Mouse (Mus musculus): ENCODE measurements around the gene Exoc8. TPM values are rescaled to one million over a fixed set of nuclear protein-coding genes. Genes with fewer than 3 reads are reported as not detected.

The Exoc8 gene
- polyA plus RNA-seq, 1 experiment from 2014 or later: 5.9 TPM

Other genes starting within 250 kb of the Exoc8 start
- 30.6 and 32.4 TPM in 2 replicates for gene 2310022B05Rik, start 234.3 kb downstream of the Exoc8 start, polyA plus RNA-seq (2014; fragmentation: Nextera tagmentation; extraction: Ambion mirVana)
- gene Ttc13, start 175.7 kb downstream of the Exoc8 start, polyA plus RNA-seq (2014; fragmentation: Nextera tagmentation; extraction: Ambion mirVana): 48.7 and 58.3 TPM in 2 replicates
- gene Arv1, start 175.6 kb downstream of the Exoc8 start, polyA plus RNA-seq (2014; fragmentation: Nextera tagmentation; extraction: Ambion mirVana): 26.6 and 27.9 TPM in 2 replicates
- 0.27 and 0.38 TPM in 2 replicates for gene Fam89a, start 145.9 kb downstream of the Exoc8 start, polyA plus RNA-seq (2014; fragmentation: Nextera tagmentation; extraction: Ambion mirVana)
- gene Trim67, start 104.6 kb downstream of the Exoc8 start, polyA plus RNA-seq (2014; fragmentation: Nextera tagmentation; extraction: Ambion mirVana): 16.5 and 22.0 TPM in 2 replicates
- gene Gnpat, start 34.7 kb downstream of the Exoc8 start, polyA plus RNA-seq (2014; fragmentation: Nextera tagmentation; extraction: Ambion mirVana): 93.5 and 95.5 TPM in 2 replicates
- 25.0 and 29.1 TPM in 2 replicates for gene 2810004N23Rik, start 34.6 kb downstream of the Exoc8 start, polyA plus RNA-seq (2014; fragmentation: Nextera tagmentation; extraction: Ambion mirVana)
- gene Sprtn, start 181 bp upstream of the Exoc8 start, polyA plus RNA-seq (2014; fragmentation: Nextera tagmentation; extraction: Ambion mirVana): 9.8 and 11.1 TPM in 2 replicates
- gene Egln1, start 51.6 kb upstream of the Exoc8 start, polyA plus RNA-seq (2014; fragmentation: Nextera tagmentation; extraction: Ambion mirVana): 24.4 and 25.7 TPM in 2 replicates
- gene Tsnax, start 115.3 kb upstream of the Exoc8 start, polyA plus RNA-seq (2014; fragmentation: Nextera tagmentation; extraction: Ambion mirVana): 171 and 186 TPM in 2 replicates
- gene Disc1, start 156.5 kb upstream of the Exoc8 start, polyA plus RNA-seq (2014; fragmentation: Nextera tagmentation; extraction: Ambion mirVana): 0.30 and 0.62 TPM in 2 replicates

Data from forebrain, embryonic 14.5 days (tissue).